Mouse (Mus musculus): Measurements from ENCODE around the gene Tbc1d22a.
A peak's percentile ranks its signal among the peaks of the same experiment; 100 is the strongest.

Gene Tbc1d22a

DNA sequence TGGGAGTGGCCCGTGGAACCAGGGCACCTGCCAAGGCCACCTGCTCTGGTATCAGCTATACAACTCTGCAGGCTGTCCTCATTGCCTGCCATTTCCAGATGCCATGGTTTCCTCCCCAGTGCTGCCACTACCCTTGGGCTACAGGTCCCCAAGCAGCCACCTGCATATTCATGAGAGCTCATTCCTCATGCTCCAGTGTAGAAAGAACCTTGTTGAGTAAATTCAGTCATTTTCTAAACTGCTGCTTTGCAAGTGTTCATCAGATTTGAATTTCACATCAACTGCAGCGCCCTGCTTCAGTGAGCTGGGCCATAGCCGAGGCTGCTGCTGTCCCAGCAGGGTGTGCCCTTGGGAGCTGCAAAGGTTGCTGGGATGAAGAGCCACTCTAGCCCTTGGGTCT is 174.3 kb downstream of the Tbc1d22a start:
- no peak for DNase-seq (ENCODE audit: low spot score)

DNA sequence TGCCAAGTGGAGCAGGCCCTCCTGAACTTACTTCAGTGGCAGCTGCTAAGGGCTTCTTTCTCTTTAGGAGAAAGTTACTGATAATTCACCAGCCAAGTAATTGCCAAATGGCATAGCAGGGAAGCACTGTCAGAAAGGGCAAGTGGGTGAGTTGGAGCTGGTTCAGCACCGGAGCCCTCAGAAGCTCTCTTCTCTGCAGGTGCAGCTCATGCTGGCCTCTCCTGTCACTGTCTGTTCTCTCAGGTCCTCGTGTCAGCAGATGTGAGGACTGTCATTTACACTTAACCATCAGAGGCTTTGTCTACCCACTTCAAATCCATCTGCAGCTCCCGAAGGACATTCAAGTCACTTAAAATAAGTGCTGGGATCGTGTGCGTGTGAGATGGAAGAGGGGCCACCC is 190.6 kb downstream of the Tbc1d22a start:
- DNase-seq (ENCODE audit: low spot score), result no peak

DNA sequence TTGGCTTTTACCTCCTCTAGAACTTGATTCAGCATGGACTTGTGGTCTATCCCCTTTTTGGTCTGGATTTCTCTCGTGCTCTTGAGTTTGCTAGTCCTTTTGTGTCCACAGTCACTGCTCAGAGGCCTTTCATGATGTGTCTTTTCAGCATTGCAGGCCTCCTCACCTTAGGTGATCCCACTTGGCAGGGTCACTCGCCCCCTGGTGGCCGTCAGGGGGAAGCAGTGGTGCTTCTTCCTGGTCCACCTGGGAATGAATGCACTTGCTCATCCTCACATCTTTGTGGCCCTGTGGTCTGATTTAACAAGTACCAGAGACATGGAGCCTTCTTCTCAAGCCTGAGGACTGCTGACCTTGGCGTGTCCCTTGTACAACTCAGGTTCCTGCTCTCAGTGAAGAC is 191.3 kb downstream of the Tbc1d22a start:
- peak; percentile 74 for DNase-seq (ENCODE audit: low spot score)

DNA sequence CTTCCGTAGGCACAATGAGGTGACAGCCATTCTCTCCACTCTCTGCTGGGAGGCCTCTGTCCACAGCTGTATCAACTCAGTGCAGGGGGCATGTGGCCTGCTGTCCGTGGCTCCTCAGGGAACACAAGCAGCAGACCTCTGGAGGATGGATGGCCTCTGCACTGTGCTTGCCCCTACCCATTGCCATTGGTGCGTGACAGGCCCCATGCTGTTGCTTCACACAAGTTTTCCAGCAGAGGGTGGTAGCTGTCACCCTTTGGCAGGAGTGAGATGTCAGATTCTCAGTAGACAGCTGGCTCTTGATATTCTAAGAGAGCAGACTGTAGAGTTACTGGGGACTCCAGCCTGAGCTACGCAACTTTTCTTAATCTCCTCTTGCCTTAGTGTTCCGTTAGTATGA is 195.1 kb downstream of the Tbc1d22a start:
- DNase-seq (ENCODE audit: low spot score), result no peak

DNA sequence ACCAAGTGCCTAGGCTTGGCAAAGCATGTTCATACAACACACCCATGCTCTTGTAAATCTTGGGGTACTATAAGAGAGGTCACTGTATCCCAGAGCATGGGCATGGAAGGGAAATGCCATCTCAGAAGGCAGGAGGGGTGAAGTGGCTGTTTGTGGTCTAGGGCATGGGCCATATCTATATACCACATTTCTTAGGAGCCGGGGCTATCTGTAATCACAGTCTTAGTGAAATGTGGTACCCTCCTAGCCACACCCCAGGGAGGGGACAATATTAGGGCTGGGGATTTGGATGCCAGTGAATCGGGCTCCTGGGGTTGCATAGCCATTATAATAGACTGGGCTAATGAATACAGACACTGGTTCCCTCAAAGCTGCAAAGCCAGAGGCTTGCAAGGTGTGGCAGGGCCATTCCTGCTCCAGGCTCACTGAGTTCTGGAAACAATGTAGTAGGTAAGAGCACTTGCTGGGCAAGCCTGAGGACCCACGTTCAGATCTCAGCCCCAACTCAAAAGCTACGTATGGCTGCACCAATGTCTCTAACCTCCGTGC is 197.3 kb downstream of the Tbc1d22a start:
- no peak for DNase-seq (ENCODE audit: low spot score)

DNA sequence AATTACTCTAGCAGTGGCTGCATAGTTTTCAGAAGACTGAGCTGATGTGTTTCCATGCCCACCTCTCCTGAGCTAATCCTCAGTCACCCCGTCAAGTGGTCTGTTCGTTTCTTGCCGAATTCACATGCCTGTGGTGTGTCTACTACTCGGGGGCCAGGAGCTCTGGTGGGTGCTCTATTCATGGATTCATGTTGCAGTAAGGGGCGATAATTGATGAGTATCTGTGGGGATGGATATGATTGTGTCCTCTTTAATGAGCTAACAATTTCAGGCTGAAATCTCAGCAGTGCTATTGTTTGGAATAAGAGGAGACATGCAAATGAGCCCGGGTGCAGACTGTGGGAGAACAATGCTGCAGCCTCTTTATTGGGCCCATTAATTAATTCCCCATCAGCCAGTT is 201.7 kb downstream of the Tbc1d22a start:
- no peak for DNase-seq (ENCODE audit: low spot score)

DNA sequence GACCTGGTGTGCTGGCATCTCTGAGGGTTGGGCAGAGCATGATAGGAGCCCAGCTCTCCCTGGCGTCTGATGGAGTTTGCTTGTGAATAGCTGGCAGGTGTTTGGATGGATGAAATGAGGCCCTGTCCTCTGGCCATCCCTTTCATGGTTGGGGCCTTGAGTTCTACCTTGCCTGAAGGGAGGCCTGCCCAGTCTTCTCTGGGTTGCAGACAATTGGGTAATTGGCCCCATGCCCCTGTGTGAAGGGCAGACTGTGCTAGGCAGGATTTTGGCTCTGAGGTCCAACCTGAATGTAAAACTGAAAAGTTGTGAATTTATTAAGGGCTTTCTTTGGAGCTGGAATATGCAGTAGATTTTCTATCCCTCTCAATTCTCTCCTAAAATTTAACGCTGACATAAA is 204.2 kb downstream of the Tbc1d22a start:
- DNase-seq (ENCODE audit: low spot score), result no peak

DNA sequence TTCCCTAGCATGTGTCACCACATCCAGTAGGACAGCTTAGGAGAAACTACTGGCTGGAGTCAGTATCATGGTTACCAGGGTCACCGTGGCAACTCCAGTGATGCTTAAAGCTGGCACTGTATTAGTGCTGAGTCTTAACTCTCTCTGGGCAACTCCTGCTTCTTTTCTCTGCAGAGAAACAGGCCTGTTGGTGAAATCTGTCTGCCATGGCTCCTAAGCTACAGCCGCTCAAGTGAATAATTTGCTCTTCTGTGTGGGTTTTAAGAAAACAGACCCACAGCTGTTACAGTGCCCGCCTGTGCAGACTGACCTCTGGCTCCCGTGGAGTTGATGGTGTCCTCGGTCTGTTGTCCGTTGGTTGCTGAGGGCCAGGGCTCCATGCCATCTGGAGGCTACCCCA is 205.4 kb downstream of the Tbc1d22a start:
- no peak for DNase-seq (ENCODE audit: low spot score)

DNA sequence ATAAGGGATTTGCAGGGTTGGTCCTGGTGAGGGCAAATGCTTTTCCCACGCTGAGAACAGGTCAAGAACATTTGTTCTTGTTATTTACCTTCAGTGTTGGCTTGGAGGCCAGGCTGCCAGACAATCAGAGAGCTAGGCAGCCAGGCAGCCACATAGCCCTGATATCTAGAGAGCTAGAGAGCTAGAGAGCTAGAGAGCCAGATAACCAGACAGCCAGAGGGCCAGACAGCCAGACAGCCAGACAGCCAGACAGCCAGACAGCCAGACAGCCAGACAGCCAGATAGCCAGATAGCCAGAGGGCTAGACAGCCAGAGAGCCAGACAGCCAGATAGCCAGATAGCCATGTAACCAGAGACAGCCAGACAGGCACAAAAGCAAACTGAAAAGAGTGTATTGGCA is 208.6 kb downstream of the Tbc1d22a start:
- no peak for DNase-seq (ENCODE audit: low spot score)

DNA sequence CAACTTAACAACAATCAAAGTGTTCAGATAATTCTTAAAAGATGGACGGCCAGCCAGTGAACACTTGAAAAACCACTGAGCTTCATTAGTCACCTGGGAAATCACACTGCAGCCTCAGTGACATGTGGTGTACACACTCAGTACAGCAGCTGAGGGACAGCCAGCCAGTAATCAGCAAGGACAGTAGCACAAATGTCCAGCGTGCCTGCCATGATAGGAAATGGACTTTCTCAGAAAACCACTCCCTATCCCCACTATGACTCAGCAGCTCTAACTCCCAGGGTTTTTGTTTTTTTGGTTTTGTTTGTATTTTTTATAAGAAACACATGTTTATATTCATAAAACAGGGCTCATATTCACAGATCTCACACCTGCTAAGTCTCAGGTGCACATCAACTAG is 209.6 kb downstream of the Tbc1d22a start:
- DNase-seq (ENCODE audit: low spot score), result no peak

DNA sequence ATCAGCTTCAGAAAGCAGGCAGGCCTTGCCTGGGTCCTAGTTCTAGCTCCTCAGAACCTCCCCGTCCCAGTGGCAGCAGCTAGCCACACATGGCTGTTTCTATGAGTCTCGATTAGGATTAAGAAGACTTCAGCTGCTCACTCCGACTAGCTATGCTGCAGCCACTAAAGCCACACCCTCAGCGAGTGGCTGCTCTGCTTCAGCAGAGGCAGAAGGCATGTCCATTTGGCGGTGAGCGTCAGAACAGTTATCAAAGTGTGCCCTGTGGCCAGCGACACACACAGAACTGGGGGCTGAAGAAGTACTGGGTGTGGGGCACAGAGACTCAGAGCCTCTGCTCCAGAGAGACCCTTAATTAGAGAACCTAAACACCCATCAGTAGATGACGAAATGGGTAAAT is 210.7 kb downstream of the Tbc1d22a start:
- no peak for DNase-seq (ENCODE audit: low spot score)

DNA sequence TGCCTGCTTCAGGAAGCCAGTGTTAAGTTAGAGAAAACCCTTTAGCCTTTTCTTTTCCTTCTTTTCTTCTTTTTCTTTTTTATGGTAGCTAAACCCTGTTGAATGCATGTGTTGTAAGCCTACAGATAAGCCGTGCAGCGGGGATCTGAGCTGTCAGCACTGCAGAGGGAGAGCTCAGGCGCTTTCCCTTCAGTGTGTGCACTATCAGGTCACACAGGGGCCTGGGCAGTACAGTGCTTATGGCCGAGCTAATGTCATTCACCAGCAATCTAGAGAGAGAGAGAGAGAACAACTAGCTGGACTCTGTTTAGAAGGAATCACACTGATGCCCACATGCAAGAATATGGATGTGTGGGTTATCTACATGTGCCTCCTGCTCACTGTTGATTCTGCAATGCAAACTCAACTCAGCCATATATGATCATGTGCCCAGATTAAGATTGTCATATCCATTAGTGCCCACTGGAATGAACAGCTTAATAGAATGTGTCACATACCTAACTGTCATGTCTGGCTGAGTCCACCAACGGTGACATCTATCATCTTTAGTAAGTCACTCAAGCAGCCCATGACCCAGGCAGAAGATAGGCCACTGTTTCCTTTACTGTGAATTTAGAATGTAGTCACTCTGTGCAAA is 212.2 kb downstream of the Tbc1d22a start:
- no peak for DNase-seq (ENCODE audit: low spot score)

DNA sequence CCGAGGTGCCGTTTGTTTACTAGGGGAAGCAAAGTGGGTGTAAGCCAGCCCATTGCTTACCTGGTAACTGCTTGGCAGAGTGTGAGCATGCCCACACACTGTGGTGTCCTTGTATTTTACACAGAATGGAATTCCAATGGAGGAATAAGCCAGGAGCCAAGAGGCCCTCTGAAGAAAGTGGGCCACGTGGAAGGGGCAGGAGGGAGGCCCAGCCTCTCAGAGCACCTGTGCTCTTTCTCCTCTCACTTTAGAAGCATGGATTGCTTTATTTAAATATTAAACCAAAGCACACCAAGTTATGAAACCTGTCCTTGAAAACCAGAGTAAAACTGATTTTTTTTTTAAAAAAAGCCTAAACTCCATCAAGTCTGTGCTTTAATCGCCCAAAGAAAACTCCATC is 213.2 kb downstream of the Tbc1d22a start:
- no peak for DNase-seq (ENCODE audit: low spot score)

DNA sequence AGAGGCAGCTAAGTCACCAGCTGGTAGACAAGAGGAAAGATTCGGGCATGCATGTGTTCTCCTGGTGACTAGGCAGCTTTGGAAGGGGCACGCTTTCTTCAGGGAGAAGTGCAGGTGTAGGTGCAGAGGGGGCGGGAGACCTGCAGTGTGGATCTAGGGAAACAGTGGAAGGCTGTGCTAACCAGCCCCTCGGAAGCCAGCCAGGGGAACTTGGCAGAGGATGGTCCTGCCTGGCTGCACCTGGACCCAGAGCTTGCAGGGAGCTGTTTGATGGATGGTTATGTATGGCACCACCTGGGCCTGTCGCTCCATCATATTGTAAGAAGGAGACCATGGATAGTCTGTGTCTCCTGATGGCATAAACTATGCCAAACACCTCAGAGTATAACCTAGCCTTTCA is 214.2 kb downstream of the Tbc1d22a start:
- no peak for DNase-seq (ENCODE audit: low spot score)

DNA sequence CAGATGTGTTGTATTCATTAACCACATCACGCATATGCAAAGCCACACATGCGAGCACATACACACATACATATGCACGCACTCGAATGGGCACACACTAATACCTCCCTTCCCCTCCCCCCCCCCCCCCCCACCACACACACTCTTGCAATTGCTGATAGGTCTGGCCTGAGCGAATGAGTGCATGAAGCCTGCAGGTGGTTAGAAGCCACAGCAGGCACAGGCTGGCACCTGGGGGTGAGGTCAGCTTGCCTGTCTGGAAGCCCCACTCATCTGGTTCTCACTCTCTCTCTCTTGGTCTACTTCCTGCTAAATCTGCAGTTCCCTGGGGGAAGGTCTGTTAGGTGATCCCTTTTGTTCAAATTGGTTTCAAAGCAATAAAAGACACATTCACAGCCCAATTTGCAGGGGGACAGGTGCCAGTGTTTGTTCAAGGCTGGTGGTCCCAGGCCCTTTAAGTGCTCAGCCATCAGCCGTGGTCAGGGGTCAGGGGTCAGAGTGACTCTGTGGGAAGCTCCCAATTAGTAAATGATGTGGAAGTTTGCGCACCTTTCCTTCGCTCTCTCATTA is 215.6 kb downstream of the Tbc1d22a start:
- DNase-seq (ENCODE audit: low spot score), result no peak

DNA sequence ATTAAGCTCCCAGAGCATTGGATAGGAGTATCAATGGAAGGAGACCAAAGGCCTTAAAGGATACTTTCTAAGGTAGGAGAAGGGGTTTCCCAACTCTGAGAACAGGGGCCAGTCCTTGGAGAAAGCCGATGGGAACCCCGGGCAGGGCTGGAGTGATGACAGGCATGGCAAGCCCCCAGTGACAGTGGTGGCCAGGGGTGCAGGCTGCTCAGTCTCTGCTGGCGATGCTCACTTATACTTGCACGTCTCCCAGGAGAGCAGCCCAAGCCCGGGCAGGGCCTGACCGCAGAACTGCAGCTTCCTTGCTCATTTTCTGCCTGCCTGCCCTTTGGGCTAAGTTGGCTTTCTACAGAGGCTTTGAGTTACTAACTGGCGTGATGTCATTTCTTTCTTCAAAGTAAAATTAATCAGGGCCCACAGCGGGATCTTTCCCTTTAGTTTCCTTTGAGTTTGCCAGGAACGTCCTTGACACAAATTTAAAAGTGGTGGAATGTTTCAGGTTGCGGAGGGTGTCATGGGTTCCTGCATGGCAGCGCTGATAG is 217.4 kb downstream of the Tbc1d22a start:
- no peak for DNase-seq (ENCODE audit: low spot score)

DNA sequence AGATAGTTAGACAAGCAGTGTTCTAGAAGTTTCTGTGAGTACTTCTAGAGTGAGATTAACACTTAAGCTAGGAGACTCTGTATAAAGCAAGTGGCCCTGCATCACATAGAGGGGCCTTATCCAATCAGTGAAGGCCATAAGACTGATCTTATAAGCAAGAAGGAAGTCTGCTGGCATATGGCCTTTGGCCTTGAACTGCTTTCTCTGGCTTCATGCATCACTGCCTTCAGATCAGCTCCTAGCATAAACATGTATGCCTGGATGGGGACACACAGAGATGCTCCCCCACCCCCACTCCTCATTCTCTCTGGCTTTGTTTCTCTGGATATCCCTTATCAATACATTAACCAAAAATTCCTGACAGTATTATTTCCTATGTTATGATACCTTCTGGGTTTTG is 218.5 kb downstream of the Tbc1d22a start:
- DNase-seq (ENCODE audit: low spot score), result no peak

DNA sequence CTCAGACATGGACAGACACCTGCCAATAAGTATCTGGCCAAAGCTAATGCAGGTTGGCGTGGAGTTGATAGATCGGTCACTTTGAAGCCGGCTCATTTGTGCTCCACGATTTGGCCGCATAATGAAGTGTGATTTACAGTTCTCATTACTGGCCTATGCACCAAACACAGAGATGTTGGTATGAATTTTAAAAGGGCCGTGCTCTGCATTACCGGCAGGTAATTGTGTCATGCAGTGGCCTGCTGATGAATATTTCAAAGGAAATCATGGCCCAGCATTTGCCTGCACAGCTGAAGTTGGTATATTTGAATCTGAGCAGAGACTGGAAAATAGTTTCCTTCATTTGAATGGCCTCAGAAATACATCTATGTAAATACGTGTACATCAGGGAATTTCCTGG is 219.1 kb downstream of the Tbc1d22a start:
- no peak for DNase-seq (ENCODE audit: low spot score)

DNA sequence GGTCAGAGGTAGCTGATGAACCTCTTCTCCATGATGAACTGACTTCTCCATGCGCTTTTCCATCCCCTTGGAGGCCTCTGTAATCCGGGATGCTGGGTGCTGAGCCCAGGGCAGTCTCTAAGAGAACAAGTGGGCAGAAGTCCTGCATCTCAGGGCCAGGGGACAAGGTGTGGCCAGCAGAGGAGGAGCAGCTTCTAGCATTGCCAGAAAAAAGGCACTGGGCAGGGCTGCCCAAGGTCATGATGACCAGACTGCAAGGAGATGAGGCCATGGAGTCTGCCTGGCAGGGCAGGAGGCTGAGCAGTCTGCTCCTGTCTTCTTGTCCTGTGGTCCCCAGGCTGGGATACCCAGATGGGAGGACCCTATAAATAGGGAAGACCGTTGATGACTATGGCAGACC is 220.0 kb downstream of the Tbc1d22a start:
- DNase-seq (ENCODE audit: low spot score), result no peak

DNA sequence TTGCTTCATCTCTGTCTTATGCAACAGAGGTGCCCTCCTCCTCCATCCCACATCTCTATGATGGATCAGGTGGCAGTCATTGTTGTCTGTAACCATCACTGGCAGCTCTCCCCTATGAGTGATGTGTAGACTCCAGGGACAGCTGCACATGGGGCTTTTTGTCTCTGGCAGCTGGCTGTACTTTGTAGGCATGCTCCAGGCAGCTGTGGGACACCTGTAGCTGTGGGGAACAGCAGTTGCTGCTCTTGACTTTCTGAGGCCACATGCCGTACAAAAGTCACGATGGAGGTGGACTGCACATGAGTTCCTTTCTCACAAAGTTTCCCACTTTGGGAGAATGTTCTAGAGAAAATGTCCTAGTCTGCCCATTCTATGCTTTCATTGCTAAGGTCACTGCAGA is 223.1 kb downstream of the Tbc1d22a start:
- no peak for DNase-seq (ENCODE audit: low spot score)

DNA sequence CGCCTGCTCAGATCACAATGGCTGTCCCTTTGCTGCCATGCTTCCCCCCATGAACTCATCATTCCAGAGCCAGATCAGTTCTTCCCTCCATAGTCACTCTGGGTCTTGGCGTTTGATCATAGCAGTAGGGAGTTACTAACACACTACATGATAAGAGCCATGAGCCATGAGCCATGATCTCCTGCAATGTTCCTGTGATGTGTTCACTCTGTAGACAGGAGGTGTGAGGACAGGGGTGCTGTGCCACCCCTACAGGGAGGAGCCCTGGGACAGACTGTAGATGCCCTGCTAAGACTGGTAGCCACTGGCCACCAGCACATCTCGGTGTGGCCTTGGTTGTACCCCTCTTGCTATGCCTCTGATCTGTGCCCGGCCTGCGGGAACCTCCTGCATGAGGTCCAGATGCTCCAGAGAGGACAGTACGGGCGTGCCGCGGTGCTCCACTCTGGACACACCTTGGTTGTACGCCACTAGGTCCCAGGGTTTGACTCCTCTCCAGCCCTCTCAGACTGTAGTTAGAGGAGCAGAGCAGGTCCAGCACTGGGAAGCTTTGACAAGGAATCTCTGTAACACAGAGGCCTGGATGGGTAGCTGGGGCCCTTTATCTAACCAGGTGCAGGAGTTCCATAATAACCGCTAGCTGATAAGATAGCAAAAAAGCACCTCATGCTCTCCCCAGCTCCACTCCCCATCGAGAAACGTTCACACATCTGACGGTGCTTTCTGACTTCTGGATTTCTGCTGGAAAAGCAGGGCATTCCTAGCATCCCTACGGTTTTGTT is 224.9 kb downstream of the Tbc1d22a start:
- no peak for DNase-seq (ENCODE audit: low spot score)

DNA sequence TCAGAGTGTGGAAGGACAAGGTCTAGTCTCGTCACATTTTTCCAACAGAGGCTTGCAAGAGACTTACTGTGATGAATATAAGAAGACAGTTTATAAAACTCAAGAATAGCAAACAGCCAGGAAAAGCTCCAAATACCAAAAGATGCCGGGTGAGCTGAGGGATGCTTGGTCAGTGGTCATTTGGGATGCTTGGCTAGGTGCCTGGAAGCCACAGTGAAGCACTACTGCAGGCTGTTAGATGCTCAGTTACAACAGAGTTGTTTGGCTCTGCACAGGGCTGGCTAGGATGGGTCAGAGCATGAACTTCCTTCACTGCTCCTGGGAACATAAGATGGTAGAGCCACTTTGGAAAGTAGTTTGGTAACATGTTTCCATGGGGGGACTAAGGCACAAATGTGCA is 230.0 kb downstream of the Tbc1d22a start:
- no peak for DNase-seq (ENCODE audit: low spot score)

DNA sequence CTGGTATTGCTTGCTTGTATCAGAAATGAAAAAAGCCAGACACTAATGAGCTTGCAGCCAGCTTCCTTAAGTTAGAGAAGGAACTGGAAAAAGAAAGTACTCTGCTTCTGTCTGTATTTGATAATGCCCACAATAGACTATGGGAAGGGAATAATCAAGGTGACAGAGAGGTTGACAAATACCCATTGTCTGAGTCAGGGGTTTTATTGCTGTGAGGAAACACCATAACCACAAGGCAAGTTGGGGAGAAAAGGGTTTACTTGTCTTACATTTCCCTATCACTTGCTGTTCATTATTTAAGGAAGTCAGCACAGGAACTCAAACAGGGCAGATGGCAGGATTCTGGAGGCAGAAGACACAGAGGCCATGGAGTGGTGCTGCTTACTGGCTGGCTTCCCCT is 231.8 kb downstream of the Tbc1d22a start:
- DNase-seq (ENCODE audit: low spot score), result no peak
